Mouse (Mus musculus) intestine, embryonic 15.5 days (tissue): Measurements from ENCODE around the gene Tom1l2. TPM values are rescaled to one million over a fixed set of nuclear protein-coding genes. Genes with fewer than 3 reads are reported as not detected.

ENCODE experiments used
- ATAC-seq: fragments of 200-750 bp; cut with Nextera tagmentation; 2 replicates; pipeline ENCODE4 v1.8.0; 2017; ENCODE audit warnings: moderate TSS enrichment, moderate library complexity
- H3K27ac ChIP-seq: fragments of 300-500 bp; sonication (generic); 2 replicates; pipeline ENCODE4 v1.5.1; 2015; ENCODE audit warnings: mild to moderate bottlenecking, inconsistent platforms
- H3K27me3 ChIP-seq: fragments of 300-500 bp; sonication (generic); replicated peaks from 2 replicates; pipeline ENCODE4 v1.6.1; 2015; ENCODE audit warnings: inconsistent platforms
- H3K36me3 ChIP-seq: fragments of 300-500 bp; sonication (generic); 2 replicates; pipeline ENCODE4 v1.6.1; 2015; ENCODE audit warnings: inconsistent platforms
- H3K4me1 ChIP-seq: fragments of 300-500 bp; sonication (generic); replicated peaks from 2 replicates; pipeline ENCODE4 v1.6.1; 2015; ENCODE audit warnings: inconsistent platforms
- H3K4me2 ChIP-seq: fragments of 300-500 bp; sonication (generic); replicated peaks from 2 replicates; pipeline ENCODE4 v1.6.1; 2015; ENCODE audit warnings: mild to moderate bottlenecking, inconsistent platforms
- H3K4me3 ChIP-seq: fragments of 300-500 bp; sonication (generic); replicated peaks from 2 replicates; pipeline ENCODE4 v1.5.1; 2015; ENCODE audit warnings: inconsistent platforms
- H3K9ac ChIP-seq: fragments of 300-500 bp; sonication (generic); 2 replicates; pipeline ENCODE4 v1.6.1; 2015; ENCODE audit warnings: inconsistent platforms
- H3K9me3 ChIP-seq: fragments of 300-500 bp; sonication (generic); 2 replicates; pipeline ENCODE4 v1.6.1; 2016; ENCODE audit warnings: inconsistent platforms
- WGBS: fragments of 180-500 bp; shearing (Covaris S2); methylation state at CpG from one replicate; pipeline ENCODE4 v1.1.7; 2015; 5-methylcytosine and 5-hydroxymethylcytosine counted together
- polyA plus RNA-seq: library from polyadenylated mRNA; unstranded; fragments of >200 nt; fragmentation: Nextera tagmentation; extraction: Ambion mirVana; gene quantifications from 2 replicates; pipeline ENCODE4 v1.2.1, GENCODE M21; 2015

The Tom1l2 gene
- polyA plus RNA-seq, 1 experiment from 2014 or later = 22.3 TPM

DNA sequence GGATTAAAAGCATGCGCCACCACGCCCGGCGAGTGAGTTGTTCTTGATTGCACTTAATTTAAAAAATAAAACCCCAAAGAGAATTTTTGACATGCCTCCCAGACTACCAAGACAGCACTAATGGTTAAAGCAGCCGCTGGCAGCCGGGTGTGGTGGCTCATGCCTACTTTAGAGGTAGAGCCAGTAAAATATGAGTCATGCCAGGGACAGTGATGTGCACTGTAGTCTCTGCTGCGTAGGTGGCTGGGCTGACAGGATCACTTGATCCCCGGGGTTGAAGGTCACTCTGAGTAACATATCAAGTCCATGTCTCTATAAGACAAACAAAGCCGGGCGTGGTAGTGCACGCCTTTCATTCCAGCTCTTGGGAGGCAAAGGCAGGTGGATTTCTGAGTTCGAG lies 13.3 kb downstream of the Tom1l2 start:
- H3K9me3 ChIP-seq = no peaks in the 10 kb centered on the region
- no peak overlapping the region for H3K4me3 ChIP-seq
- H3K27ac ChIP-seq = no peak overlapping the region
- H3K36me3 ChIP-seq = no peaks in the 10 kb centered on the region
- no peak overlapping the region for H3K4me2 ChIP-seq
- 0 out of 2 replicates have a peak, but pooled peaks cover 3% of the 10 kb centered on the region for H3K4me1 ChIP-seq
- H3K9ac ChIP-seq = no peak overlapping the region
- no peaks in the 10 kb centered on the region for H3K27me3 ChIP-seq
- peak; percentile 93 for ATAC-seq
- WGBS = 75% methylated on average over 12 of the region's 12 CpGs

DNA sequence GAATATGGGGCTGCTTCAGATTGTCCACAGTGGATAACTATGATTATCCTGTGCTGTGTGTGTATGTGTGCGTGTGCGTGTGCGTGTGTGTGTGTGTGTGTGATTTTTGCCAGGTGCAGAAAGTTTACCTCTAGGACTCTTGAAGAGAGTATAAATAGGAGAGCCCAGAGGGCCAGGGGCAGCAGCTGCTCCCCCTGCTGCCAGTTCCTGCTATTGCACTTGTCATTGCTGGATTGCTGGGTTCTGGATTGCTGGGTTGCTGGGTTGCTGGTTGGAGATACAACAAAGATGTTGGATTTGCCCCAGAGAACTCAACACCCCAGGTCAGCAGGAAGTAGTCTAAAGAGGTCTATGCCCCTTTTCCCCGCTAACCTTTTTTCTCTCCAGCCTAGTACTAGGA lies 14.4 kb downstream of the Tom1l2 start:
- H3K4me2 ChIP-seq = no peak overlapping the region

DNA sequence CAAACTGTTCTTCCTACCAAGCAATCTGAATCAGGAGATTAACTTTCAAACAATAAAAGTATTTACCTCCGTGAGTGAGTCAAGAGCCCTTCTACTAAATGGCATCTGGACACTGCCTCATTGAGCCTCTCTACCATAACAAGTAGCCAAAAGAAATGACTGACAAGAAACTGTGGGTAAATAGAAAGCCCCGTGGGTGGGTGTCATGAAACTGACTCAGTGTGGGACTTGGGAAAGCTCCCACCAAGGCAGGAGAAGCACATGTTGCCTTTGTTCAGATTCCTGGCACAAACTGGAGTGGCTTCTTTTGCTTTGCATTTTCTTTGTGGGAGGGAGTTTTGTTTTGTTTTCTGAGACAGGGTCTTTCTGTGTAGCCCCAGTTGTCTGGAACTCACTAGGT lies 16.9 kb downstream of the Tom1l2 start:
- WGBS = 81% methylated on average over 2 of the region's 2 CpGs
- Histone ChIP-seq H3K4me1 (0 out of 2 replicates have a peak, but pooled peaks cover 3% of the 10 kb centered on the region), H3K27ac (no peak overlapping the region)

More for the DNA sequence above, 14.4 kb downstream of the Tom1l2 start:
- no peak for ATAC-seq
- Histone ChIP-seq H3K9ac (no peak overlapping the region), H3K27ac (no peak overlapping the region), H3K36me3 (no peaks in the 10 kb centered on the region), H3K4me3 (no peak overlapping the region), H3K27me3 (no peaks in the 10 kb centered on the region), H3K9me3 (no peaks in the 10 kb centered on the region), H3K4me1 (0 out of 2 replicates have a peak, but pooled peaks cover 3% of the 10 kb centered on the region)
- WGBS = 70% methylated on average over 4 of the region's 4 CpGs

DNA sequence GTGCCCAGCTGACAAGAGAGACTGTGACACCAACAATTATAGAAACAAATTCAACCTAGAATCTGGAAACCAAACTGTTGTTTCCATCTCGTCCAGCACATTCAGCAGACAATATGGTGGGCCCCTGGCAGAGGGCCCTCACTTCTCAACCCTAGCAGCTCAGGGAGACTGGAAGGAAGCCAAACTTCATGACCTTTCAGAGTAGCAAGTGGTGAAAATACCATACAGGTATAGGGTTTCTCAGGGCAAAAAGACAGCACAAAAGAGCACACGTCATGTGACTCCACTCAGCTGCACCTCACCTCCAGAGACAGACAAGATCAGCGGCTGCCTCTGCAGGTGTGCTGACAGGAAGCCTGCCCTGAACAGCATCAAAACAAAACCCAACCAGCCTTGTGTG lies 18.6 kb downstream of the Tom1l2 start:
- ATAC-seq = no peak
- H3K9ac ChIP-seq = no peak overlapping the region
- H3K4me1 ChIP-seq = 0 out of 2 replicates have a peak, but pooled peaks cover 3% of the 10 kb centered on the region
- H3K27ac ChIP-seq = no peak overlapping the region
- H3K4me3 ChIP-seq = no peak overlapping the region
- no peaks in the 10 kb centered on the region for H3K36me3 ChIP-seq
- WGBS = 74% methylated on average over 3 of the region's 3 CpGs
- no peaks in the 10 kb centered on the region for H3K27me3 ChIP-seq
- no peak overlapping the region for H3K4me2 ChIP-seq
- no peaks in the 10 kb centered on the region for H3K9me3 ChIP-seq

More for the DNA sequence above, 16.9 kb downstream of the Tom1l2 start:
- no peaks in the 10 kb centered on the region for H3K9me3 ChIP-seq
- no peak overlapping the region for H3K4me2 ChIP-seq
- no peak overlapping the region for H3K4me3 ChIP-seq
- no peaks in the 10 kb centered on the region for H3K27me3 ChIP-seq
- no peak overlapping the region for H3K9ac ChIP-seq
- ATAC-seq = no peak
- H3K36me3 ChIP-seq = no peaks in the 10 kb centered on the region

DNA sequence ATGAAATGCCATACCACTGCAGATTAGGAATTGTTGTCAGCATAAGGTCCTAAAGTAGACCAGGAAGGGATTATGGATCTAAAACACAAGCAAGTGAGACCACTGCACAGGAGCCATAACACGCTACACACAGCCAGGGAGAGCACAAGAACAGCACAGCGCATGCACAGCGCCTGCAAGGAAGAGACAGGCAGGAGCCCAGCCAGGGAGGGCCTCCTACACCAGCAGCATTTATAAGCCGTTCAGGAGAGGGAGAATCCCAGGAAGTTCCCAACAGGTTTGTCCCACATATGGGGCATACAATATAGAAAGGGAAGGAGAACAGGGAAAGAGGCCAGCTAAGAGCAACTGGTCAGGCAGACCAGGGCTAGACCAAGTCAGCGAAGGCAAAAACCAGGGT lies 19.2 kb downstream of the Tom1l2 start:
- no peak overlapping the region for H3K4me3 ChIP-seq
- 79% methylated on average over 5 of the region's 5 CpGs for WGBS
- no peaks in the 10 kb centered on the region for H3K36me3 ChIP-seq
- H3K4me2 ChIP-seq = no peak overlapping the region
- no peaks in the 10 kb centered on the region for H3K9me3 ChIP-seq
- H3K4me1 ChIP-seq = 0 out of 2 replicates have a peak, but pooled peaks cover 3% of the 10 kb centered on the region
- H3K27ac ChIP-seq = no peak overlapping the region
- H3K9ac ChIP-seq = no peak overlapping the region
- ATAC-seq = no peak; the same call in 1 of the 2 replicates
- H3K27me3 ChIP-seq = no peaks in the 10 kb centered on the region

DNA sequence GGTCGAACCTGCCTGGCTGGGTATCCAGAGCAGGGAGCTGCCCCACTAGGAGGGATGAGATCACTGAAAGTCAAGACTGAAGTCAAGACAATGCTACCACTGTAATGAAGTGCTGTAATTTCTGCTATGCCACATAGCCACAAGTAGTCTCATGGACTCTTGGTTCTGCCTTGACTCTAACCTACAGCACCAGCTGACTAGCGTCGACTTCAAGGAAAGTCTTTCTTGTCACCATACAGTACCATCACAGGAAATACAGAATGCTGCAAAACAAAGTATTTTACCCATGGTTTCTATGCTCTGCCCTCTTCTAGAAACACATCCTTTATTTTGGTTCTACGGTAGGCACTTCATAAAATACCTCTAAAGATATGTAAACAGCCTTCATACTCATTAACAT lies 22.2 kb downstream of the Tom1l2 start:
- 73% methylated on average over 4 of the region's 4 CpGs for WGBS
- no peaks in the 10 kb centered on the region for H3K27me3 ChIP-seq
- H3K4me3 ChIP-seq = no peak overlapping the region
- no peak for ATAC-seq
- no peak overlapping the region for H3K27ac ChIP-seq
- no peaks in the 10 kb centered on the region for H3K36me3 ChIP-seq
- no peaks in the 10 kb centered on the region for H3K9me3 ChIP-seq
- no peaks in the 10 kb centered on the region for H3K4me1 ChIP-seq
- H3K4me2 ChIP-seq = no peak overlapping the region
- H3K9ac ChIP-seq = no peak overlapping the region

DNA sequence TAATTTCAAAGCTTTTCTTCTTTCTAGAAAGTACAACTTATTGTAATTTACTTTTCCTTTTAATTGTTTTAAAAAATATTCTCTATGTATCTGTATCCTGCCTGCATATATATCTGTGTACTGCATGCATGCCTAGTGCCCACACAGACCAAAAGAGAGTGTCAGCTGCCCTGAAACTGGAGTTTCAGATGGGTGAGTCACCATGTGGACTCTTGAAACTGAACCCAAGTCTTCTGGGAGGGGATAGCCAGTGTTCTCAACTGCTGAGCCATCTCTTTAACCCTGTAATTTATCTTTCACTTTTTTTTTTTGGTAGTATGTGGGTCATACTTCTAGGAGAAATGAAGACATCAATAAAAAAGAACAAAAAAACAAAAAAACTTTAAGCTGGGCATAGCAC lies 29.0 kb downstream of the Tom1l2 start:
- H3K36me3 ChIP-seq = no peaks in the 10 kb centered on the region
- H3K9me3 ChIP-seq = no peaks in the 10 kb centered on the region
- H3K27ac ChIP-seq = no peak overlapping the region
- H3K27me3 ChIP-seq = no peaks in the 10 kb centered on the region
- H3K4me2 ChIP-seq = no peak overlapping the region
- no peak overlapping the region for H3K4me3 ChIP-seq
- no peak overlapping the region for H3K9ac ChIP-seq
- peaks cover 23% of the 10 kb centered on the region for H3K4me1 ChIP-seq
- no peak for ATAC-seq

DNA sequence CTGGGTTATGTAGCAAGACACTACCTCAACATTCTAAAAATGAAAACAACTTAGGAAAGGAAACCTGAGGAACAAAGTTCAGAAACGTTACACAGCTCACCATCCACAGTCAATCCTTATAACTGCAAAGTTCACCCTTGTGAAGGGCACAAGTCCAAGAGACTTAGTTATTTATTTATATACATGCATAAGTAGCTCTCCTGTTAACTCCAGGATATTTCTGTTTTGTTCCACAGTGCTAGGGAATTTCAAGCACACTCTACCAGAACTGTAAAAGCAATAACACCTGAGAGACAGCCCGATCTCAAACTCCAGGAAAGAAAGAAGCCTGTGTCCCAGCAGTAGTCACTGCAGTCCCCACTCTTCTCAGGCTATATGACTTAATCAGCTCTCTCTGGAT lies 31.3 kb downstream of the Tom1l2 start:
- H3K36me3 ChIP-seq = no peaks in the 10 kb centered on the region
- ATAC-seq = 0 out of 2 replicates have a peak, but pooled peaks have one; percentile 37
- H3K4me2 ChIP-seq = no peak overlapping the region
- peaks cover 38% of the 10 kb centered on the region for H3K4me1 ChIP-seq
- H3K27me3 ChIP-seq = no peaks in the 10 kb centered on the region
- H3K4me3 ChIP-seq = no peak overlapping the region
- WGBS = 47% methylated on average over 2 of the region's 2 CpGs
- no peaks in the 10 kb centered on the region for H3K9me3 ChIP-seq
- H3K27ac ChIP-seq = peak overlapping the region; percentile 71
- no peak overlapping the region for H3K9ac ChIP-seq

DNA sequence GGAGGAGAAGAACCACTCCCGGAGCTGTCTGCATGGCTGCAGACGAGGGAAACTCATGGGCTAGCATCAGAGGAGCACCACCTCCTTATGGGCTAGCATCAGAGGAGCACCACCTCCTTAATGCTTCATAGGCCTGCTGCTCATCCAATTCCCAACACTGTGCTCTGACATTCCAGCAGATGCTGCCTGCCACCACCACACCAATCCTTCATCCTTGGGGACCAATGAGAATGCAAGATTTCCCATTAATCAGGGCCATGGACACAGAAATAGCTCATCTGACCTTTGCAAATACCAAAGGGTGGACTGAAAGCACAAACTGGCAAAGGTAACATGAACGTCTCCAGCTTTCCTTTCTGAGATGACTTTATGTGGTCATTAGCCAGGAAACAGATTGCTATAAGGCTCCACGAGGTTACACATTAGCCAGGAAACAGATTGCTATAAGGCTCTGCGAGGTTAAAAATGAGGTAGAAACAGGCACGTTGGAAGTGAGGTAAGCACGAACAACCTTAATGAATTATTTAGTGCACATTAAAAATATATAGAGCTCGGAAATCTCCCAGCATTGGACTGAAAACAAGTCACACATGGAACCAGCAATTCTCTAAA lies 32.2 kb downstream of the Tom1l2 start:
- no peaks in the 10 kb centered on the region for H3K9me3 ChIP-seq
- 44% methylated on average over 8 of the region's 8 CpGs for WGBS
- H3K27ac ChIP-seq = peak overlapping the region; percentile 71
- no peaks in the 10 kb centered on the region for H3K27me3 ChIP-seq
- H3K36me3 ChIP-seq = no peaks in the 10 kb centered on the region
- H3K4me2 ChIP-seq = peak overlapping the region; percentile 17; the same call in 1 of the 2 replicates
- H3K9ac ChIP-seq = no peak overlapping the region
- H3K4me1 ChIP-seq = peaks cover 42% of the 10 kb centered on the region
- peak; percentile 54 for ATAC-seq
- H3K4me3 ChIP-seq = no peak overlapping the region

DNA sequence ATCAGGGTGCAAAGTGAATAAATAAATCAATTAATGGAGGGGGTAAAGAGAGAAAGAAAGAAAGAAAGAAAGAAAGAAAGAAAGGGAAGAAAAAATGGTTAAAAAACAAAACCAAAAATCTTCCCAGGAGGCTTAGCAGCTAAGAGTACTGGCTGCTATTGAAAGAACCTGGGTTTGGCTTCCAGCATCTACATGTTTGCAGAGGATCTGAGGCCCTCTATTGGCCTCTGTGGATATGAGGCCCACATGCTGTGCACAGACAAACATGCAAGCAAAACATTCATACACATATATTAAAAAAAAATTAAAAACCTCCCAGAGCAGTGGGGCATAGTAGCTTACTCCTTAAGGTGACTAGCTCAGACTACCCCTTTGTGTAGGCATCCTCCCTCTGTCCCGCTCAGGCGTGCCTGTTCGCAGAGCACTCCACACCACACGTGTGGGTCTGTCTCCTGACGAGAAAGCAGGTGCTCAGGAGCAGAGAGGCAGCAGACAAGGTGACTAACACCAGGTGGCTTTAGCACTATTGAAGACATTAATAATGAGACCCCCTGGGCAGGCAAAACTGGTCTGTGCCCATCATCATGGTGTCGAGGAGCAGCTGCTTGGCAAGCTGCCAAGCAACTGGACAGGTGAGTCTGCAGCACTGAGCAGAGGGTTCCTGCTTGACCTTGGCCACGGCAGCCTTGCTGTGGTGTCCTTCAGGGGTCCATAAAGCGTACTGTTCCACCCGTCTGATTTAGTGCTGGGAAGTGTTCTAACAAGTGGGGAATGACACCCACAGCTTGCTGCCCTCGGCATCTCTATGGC lies 33.2 kb downstream of the Tom1l2 start:
- 0 out of 2 replicates have a peak overlapping the region, but pooled peaks have one; percentile 71 for H3K27ac ChIP-seq
- H3K36me3 ChIP-seq = no peaks in the 10 kb centered on the region
- H3K4me2 ChIP-seq = no peak overlapping the region
- no peak overlapping the region for H3K9ac ChIP-seq
- ATAC-seq = peak; percentile 50
- no peak overlapping the region for H3K4me3 ChIP-seq
- no peaks in the 10 kb centered on the region for H3K27me3 ChIP-seq
- no peaks in the 10 kb centered on the region for H3K9me3 ChIP-seq
- peaks cover 39% of the 10 kb centered on the region for H3K4me1 ChIP-seq
- 55% methylated on average over 10 of the region's 10 CpGs for WGBS

DNA sequence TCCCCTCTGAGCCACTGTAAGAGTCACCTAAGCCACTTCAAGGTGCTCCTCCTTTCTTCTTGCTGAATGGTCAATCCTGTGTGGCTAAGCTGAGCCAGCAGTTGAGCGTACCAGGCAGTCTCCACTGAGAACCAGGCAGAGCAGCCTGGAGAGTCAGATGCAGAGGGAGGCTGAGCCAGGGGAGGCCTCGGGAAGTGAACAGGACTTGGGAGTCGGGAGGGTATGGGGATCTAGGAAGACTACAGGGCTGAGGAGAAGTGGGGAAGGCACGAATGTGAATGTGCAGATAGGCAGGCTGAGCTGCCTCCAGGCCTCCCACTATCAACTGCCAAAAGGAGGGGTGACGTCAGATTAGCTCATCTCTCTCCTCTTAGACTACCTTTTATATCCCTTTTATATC lies 34.0 kb downstream of the Tom1l2 start:
- no peak for ATAC-seq
- no peaks in the 10 kb centered on the region for H3K36me3 ChIP-seq
- no peaks in the 10 kb centered on the region for H3K9me3 ChIP-seq
- no peak overlapping the region for H3K27ac ChIP-seq
- H3K9ac ChIP-seq = no peak overlapping the region
- H3K4me3 ChIP-seq = no peak overlapping the region
- no peak overlapping the region for H3K4me2 ChIP-seq
- peaks cover 39% of the 10 kb centered on the region for H3K4me1 ChIP-seq
- 60% methylated on average over 5 of the region's 5 CpGs for WGBS
- no peaks in the 10 kb centered on the region for H3K27me3 ChIP-seq

DNA sequence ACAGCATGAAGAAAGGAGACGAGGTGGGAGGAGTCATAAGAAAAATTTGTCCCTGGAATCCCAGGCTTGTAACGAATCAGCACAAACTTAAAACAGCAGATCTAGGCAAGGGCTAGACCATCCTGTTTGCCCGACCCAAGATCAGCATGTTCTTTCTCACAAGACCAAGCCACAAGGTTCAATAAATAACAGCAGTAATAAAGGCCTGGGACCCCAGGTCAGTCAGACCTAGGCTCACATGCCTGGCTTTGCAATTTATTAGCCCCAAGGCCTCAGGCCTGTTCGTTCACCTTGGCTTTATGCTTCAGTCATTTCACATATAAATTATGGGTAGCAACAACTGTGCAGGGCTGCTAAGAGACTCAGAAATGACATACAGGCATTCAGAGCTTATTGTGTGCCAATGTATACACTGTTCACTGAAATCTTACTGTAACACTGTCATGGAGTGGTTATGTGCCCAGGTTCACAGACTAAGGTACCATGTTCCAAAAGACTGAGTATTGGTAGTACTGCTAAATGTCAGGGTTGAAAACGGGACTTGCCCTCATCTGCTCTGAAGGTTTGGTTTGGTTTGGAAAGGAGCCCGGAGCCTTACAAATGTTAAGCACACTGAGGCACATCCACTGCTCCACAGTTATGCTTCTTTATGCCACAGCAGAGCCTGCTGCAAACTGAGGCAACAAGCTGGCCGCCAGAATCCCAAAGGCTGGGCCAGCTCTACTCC lies 35.2 kb downstream of the Tom1l2 start:
- Histone ChIP-seq H3K27me3 (no peaks in the 10 kb centered on the region), H3K4me1 (peaks cover 42% of the 10 kb centered on the region), H3K9me3 (no peaks in the 10 kb centered on the region), H3K36me3 (no peaks in the 10 kb centered on the region), H3K4me3 (no peak overlapping the region), H3K4me2 (no peak overlapping the region), H3K27ac (no peak overlapping the region), H3K9ac (no peak overlapping the region)
- 64% methylated on average over 7 of the region's 7 CpGs for WGBS
- no peak for ATAC-seq
